Mouse (Mus musculus) liver, adult 2 months (tissue): ENCODE results near the gene Atg3. TPM values are rescaled to one million over a fixed set of nuclear protein-coding genes. Genes with fewer than 3 reads are reported as not detected.
A peak's percentile ranks its signal among the peaks of the same experiment; 100 is the strongest.

Experiments
- DNase-seq: peaks from one replicate; pipeline ENCODE4 v3.0.0-alpha.2; 2011; ENCODE audit warnings: low read depth, low spot score; ENCODE audit errors: extremely low read depth
- H3K27ac ChIP-seq: fragments of 200-500 bp; replicated peaks from 2 replicates; pipeline ENCODE4 v1.5.1; 2012; ENCODE audit warnings: low read depth, mild to moderate bottlenecking, control low read depth, inconsistent platforms, low read length; ENCODE audit not compliant: insufficient read depth
- H3K27me3 ChIP-seq: fragments of 200-500 bp; 2 replicates; pipeline ENCODE4 v1.6.1; 2012; ENCODE audit warnings: mild to moderate bottlenecking, moderate library complexity, low read length, inconsistent platforms; ENCODE audit not compliant: control insufficient read depth, insufficient read depth
- H3K36me3 ChIP-seq: fragments of 200-500 bp; 2 replicates; pipeline ENCODE4 v1.6.1; 2012; ENCODE audit warnings: low read length, inconsistent platforms; ENCODE audit not compliant: control insufficient read depth, insufficient read depth
- H3K4me1 ChIP-seq: fragments of 200-500 bp; 2 replicates; pipeline ENCODE4 v1.6.1; 2011; ENCODE audit warnings: low read length; ENCODE audit not compliant: control insufficient read depth, insufficient read depth
- H3K4me3 ChIP-seq: fragments of 200-500 bp; 2 replicates; pipeline ENCODE4 v1.5.1; 2011; ENCODE audit warnings: low read depth, mild to moderate bottlenecking, control low read depth, low read length, moderate library complexity; ENCODE audit not compliant: insufficient read depth
- H3K79me2 ChIP-seq: fragments of 200-500 bp; 2 replicates; pipeline ENCODE4 v1.6.1; 2012; ENCODE audit warnings: inconsistent platforms, mild to moderate bottlenecking, low read length, moderate library complexity; ENCODE audit not compliant: control insufficient read depth, insufficient read depth
- H3K9ac ChIP-seq: fragments of 200-500 bp; 2 replicates; pipeline ENCODE4 v1.6.1; 2012; ENCODE audit warnings: low read depth, mild to moderate bottlenecking, control low read depth, inconsistent platforms, low read length
- CTCF ChIP-seq: fragments of 200-500 bp; IDR thresholded peaks from 2 replicates; pipeline ENCODE4 v1.5.1; 2011; ENCODE audit warnings: low read depth, low read length, control low read depth
- POLR2A ChIP-seq: fragments of 200-500 bp; IDR thresholded peaks from 2 replicates; pipeline ENCODE4 v1.6.1; 2011; ENCODE audit warnings: low read length, control low read depth; ENCODE audit not compliant: insufficient read depth; ENCODE audit errors: extremely low read depth
- WGBS: fragments of 180-500 bp; shearing (Covaris S2); methylation state at CpG from one replicate; pipeline ENCODE4 v1.1.7; 2018; 5-methylcytosine and 5-hydroxymethylcytosine counted together
- polyA plus RNA-seq: library from polyadenylated mRNA; depleted of rRNA; stranded (reverse); fragments of >200 nt; gene quantifications from 2 replicates; pipeline ENCODE4 v1.2.3, GENCODE M21; 2012
- total RNA-seq: library from RNA; depleted of rRNA; stranded (reverse); fragments of >200 nt; gene quantifications from 2 replicates; pipeline ENCODE4 v1.2.3, GENCODE M21; 2014

The Atg3 gene
- total and polyA plus RNA-seq, 2 experiments = 18.9 to 73.6 TPM

DNA sequence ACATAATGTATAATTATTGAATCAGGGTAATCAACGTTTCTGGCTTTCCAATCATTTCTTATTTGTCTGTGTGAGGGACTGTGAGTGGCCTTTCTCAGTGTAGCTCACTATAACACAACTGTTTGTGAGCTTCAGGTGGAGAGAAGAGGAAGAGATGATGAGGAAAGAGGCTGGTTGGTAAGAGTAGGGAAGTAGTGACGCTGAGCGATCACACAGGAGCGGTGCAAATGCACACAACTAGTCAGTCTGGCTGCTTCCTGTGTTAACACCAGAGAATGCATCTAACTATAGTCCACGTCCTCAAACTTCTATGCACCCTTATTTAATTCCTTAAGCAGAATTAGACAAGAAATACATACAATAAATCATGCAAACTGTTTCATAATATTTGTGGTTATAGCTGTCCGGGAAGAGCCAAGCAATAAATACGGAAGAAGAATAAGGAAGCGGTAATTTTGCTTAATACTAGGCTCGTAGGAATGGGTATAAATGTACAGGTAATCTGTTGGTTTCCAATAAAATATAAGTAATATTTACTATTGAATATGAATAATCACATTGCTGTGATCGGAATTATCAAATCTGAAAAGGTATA lies 10.0 kb upstream of the Atg3 start:
- no peak overlapping the region for H3K27ac ChIP-seq
- DNase-seq = no peak
- H3K9ac ChIP-seq = no peak overlapping the region
- 89% methylated on average over 10 of the region's 10 CpGs for WGBS
- no peak for TF ChIP-seq POLR2A
- TF ChIP-seq CTCF = no peak
- no peak overlapping the region for H3K4me3 ChIP-seq
- no peaks in the 10 kb centered on the region for H3K27me3 ChIP-seq
- H3K79me2 ChIP-seq = no peaks in the 10 kb centered on the region
- H3K36me3 ChIP-seq = peaks cover 65% of the 10 kb centered on the region
- H3K4me1 ChIP-seq = no peaks in the 10 kb centered on the region

DNA sequence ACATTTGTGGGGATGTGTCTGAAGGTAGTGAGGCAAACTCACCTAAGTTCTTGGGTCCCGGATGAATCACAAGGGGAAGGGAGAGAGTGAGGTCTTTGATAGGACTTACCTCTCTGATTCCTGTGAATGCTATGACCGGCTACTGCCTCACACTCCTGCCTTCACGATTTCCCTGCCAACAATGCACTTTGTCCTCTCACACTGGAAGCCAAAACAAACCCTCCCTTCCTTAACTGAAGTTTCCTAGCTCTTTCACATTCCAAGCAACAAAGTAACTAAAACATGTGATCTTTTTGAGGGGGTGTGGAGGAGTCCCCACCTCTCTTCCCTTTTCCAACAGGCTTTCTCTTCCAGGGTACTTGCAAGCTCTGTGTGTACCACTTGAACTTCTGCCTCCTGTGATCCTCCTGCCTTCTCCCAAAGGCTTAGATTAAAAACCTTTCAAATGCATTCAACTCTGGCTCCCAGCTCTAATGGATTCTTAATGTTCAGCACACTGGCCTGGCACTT lies 3.8 kb upstream of the Atg3 start:
- Histone ChIP-seq H3K27me3 (no peaks in the 10 kb centered on the region), H3K9ac (no peak overlapping the region), H3K4me3 (no peak overlapping the region), H3K27ac (0 out of 2 replicates have a peak overlapping the region, but pooled peaks have one; percentile 45), H3K4me1 (peaks cover 5% of the 10 kb centered on the region), H3K36me3 (peaks cover 27% of the 10 kb centered on the region), H3K79me2 (no peaks in the 10 kb centered on the region)
- WGBS = 39% methylated on average over 3 of the region's 3 CpGs
- TF ChIP-seq POLR2A (no peak), CTCF (no peak)
- peak; percentile 76 for DNase-seq

DNA sequence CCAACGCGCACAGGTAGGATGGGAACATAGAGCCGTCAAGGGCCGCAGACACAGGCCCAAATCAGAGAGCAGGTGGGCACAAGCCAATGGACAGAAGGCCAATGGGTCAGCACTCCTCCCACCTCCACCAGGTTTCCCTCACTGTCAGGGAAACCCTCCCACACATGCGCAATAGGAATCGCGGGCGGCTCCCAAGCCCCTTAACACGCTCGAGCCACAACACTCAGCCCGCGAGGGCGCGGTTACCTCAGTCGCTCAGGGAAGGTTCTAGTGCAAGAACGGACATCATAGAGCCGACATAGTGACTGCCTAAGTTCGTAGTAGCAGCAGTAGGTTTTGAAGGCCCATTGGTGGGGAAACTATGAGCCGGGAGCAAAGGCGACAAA lies 456 bp upstream of the Atg3 start:
- Histone ChIP-seq H3K27ac (peak overlapping the region; percentile 97), H3K4me1 (peaks cover 10% of the 10 kb centered on the region), H3K79me2 (peaks cover 6% of the 10 kb centered on the region; the same call in 1 of the 2 replicates), H3K4me3 (peak overlapping the region; percentile 93), H3K36me3 (peaks cover 12% of the 10 kb centered on the region), H3K9ac (peak overlapping the region; percentile 84), H3K27me3 (no peaks in the 10 kb centered on the region)
- 1% methylated on average over 20 of the region's 20 CpGs for WGBS
- TF ChIP-seq CTCF = no peak
- TF ChIP-seq POLR2A = no peak
- DNase-seq = peak; percentile 73

DNA sequence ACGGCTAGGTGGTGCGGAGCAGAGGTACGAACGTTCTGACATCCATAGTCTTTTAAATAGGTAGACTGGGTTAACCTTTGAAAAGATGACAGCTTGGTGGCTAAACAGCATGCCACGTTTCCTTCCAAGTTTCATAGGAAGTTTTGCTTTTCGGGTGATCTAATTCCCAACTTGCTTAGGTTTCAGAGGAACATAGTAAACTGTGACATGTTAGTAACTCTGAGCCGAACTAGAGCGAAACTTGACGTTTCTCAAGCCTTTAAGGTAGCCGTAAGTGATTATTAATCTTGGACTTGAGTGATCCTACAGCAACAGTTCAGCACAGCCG lies 768 bp downstream of the Atg3 start:
- Histone ChIP-seq H3K9ac (peak overlapping the region; percentile 91), H3K27me3 (no peaks in the 10 kb centered on the region), H3K27ac (peak overlapping the region; percentile 97), H3K36me3 (peaks cover 15% of the 10 kb centered on the region; the same call in 1 of the 2 replicates), H3K79me2 (peaks cover 6% of the 10 kb centered on the region; the same call in 1 of the 2 replicates), H3K4me3 (peak overlapping the region; percentile 93), H3K4me1 (peaks cover 10% of the 10 kb centered on the region)
- peak; percentile 60 for DNase-seq
- 1% methylated on average over 11 of the region's 11 CpGs for WGBS
- no peak for TF ChIP-seq CTCF
- TF ChIP-seq POLR2A = no peak

DNA sequence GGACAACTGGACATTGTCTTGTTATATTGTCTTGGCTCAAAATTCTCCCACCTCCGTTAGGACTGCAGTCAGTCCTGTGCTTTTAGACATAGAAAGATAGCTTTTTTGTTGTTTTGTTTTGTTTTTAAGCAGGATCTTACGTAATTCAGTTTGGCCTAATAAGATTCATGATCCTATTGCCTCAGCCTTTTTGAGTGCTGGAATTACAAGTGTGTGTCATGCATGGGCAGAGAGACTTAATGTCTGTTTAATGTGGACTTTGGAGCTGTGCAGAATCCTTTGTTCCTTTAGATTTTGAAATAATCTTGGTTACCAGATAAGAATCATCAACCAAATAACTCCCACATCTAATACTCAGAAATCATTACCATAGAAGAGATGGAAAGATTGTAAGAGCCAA lies 20.0 kb downstream of the Atg3 start:
- no peak overlapping the region for H3K27ac ChIP-seq
- no peak overlapping the region for H3K4me3 ChIP-seq
- TF ChIP-seq POLR2A = no peak
- no peak for TF ChIP-seq CTCF
- 60% methylated on average over 2 of the region's 2 CpGs for WGBS
- H3K79me2 ChIP-seq = no peaks in the 10 kb centered on the region; the same call in 1 of the 2 replicates
- peak; percentile 49 for DNase-seq
- H3K36me3 ChIP-seq = peaks cover 52% of the 10 kb centered on the region
- no peak overlapping the region for H3K9ac ChIP-seq
- H3K4me1 ChIP-seq = no peaks in the 10 kb centered on the region; the same call in 1 of the 2 replicates
- no peaks in the 10 kb centered on the region for H3K27me3 ChIP-seq

DNA sequence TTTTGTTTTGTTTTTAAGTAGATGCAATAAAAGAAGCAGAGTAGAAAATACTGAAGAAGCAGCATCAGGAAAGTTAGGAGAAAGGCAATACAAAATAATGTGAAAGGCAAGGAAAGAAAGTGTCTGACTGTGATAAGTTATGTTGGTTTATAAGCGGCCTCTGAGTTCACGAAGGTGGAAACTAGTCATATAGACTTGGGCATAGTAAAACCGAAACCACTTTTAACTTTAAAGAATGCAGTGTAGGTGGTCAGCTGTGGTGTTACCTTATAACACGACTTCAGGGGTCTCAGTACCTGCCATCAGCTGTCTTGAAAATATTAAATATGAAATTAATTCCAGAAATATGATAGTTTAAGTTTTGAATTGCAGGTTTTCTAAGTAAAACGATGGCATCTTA lies 23.2 kb downstream of the Atg3 start:
- Histone ChIP-seq H3K79me2 (no peaks in the 10 kb centered on the region; the same call in 1 of the 2 replicates), H3K27ac (no peak overlapping the region), H3K27me3 (no peaks in the 10 kb centered on the region), H3K9ac (no peak overlapping the region), H3K36me3 (peaks cover 55% of the 10 kb centered on the region), H3K4me3 (no peak overlapping the region), H3K4me1 (no peaks in the 10 kb centered on the region; the same call in 1 of the 2 replicates)
- DNase-seq = no peak
- TF ChIP-seq POLR2A (no peak), CTCF (no peak)
- WGBS = 92% methylated on average over 5 of the region's 5 CpGs
